Mouse (Mus musculus) MEL (cell line): ENCODE data around the gene Prnd. TPM values are rescaled to one million over a fixed set of nuclear protein-coding genes. Genes with fewer than 3 reads are reported as not detected.

Source experiments
- DNase-seq: peaks from one replicate; pipeline ENCODE4 v3.0.0; 2011; ENCODE audit warnings: low read depth, low spot score
- H3K27ac ChIP-seq: 2 replicates; pipeline ENCODE4 v1.5.1; 2012; ENCODE audit warnings: low read depth, mild to moderate bottlenecking, control low read depth, low read length, moderate library complexity; ENCODE audit not compliant: control insufficient read depth
- H3K27me3 ChIP-seq, 2 experiments: fragments of 150-350 bp in 1 of 2; sonication (generic) in 1 of 2; 2 replicates each; pipeline ENCODE4 v1.6.1; 2012; ENCODE audit warnings: low read length in 2 of 2, mild to moderate bottlenecking in 2 of 2, improper control_type of control experiment in 1 of 2, moderate library complexity in 1 of 2; ENCODE audit not compliant: insufficient read depth in 2 of 2, control insufficient read depth in 1 of 2
- H3K36me3 ChIP-seq, 2 experiments: 2 replicates each; pipeline ENCODE4 v1.6.1; 2012 to 2014; ENCODE audit warnings: low read length in 2 of 2, improper control_type of control experiment in 1 of 2, inconsistent platforms in 1 of 2, mild to moderate bottlenecking in 1 of 2; ENCODE audit not compliant: insufficient read depth in 2 of 2, control insufficient read depth in 1 of 2
- H3K4me1 ChIP-seq, 2 experiments: fragments of 150-350 bp in 1 of 2; sonication (generic) in 1 of 2; 2 replicates each; pipeline ENCODE4 v1.6.1; 2012; ENCODE audit warnings: low read length in 2 of 2, improper control_type of control experiment in 1 of 2, mild to moderate bottlenecking in 1 of 2; ENCODE audit not compliant: insufficient read depth in 2 of 2, control insufficient read depth in 1 of 2
- H3K4me3 ChIP-seq, 2 experiments: fragments of 150-350 bp in 1 of 2; sonication (generic) in 1 of 2; 2 replicates each; pipeline ENCODE4 v1.5.1; 2012; ENCODE audit warnings: low read depth in 2 of 2, low read length in 2 of 2, mild to moderate bottlenecking in 2 of 2, moderate library complexity in 2 of 2, control low read depth in 1 of 2, improper control_type of control experiment in 1 of 2; ENCODE audit not compliant: control insufficient read depth in 1 of 2, insufficient read depth in 1 of 2
- H3K79me2 ChIP-seq: 2 replicates; pipeline ENCODE4 v1.6.1; 2012; ENCODE audit warnings: mild to moderate bottlenecking, low read length, moderate library complexity; ENCODE audit not compliant: control insufficient read depth, poor library complexity, insufficient read depth
- H3K9ac ChIP-seq: 2 replicates; pipeline ENCODE4 v1.6.1; 2012; ENCODE audit warnings: low read depth, mild to moderate bottlenecking, control low read depth, low read length, moderate library complexity; ENCODE audit not compliant: control insufficient read depth, poor library complexity, severe bottlenecking
- H3K9me3 ChIP-seq: fragments of 150-350 bp; sonication (generic); replicated peaks from 2 replicates; pipeline ENCODE4 v1.6.1; 2012; ENCODE audit warnings: mild to moderate bottlenecking, low read length, improper control_type of control experiment, moderate library complexity; ENCODE audit not compliant: insufficient read depth
- CHD1 ChIP-seq: IDR thresholded peaks from 2 replicates; pipeline ENCODE4 v1.6.1; 2012; ENCODE audit warnings: low read depth, mild to moderate bottlenecking, inconsistent platforms, low read length, improper control_type of control experiment
- CHD2 ChIP-seq: IDR thresholded peaks from 2 replicates; pipeline ENCODE4 v1.6.1; 2011; ENCODE audit warnings: low read length, improper control_type of control experiment
- CTCF ChIP-seq, 3 experiments: IDR thresholded peaks in 2 of 3; conservative IDR thresholded peaks in 1 of 3; 2 replicates each; pipeline ENCODE4 v1.5.1; 2011 to 2012; ENCODE audit warnings: low read length in 3 of 3, low read depth in 2 of 3, mild to moderate bottlenecking in 2 of 3, improper control_type of control experiment in 1 of 3, inconsistent platforms in 1 of 3, mixed read lengths in 1 of 3, moderate library complexity in 1 of 3; ENCODE audit not compliant: control insufficient read depth in 1 of 3, insufficient read depth in 1 of 3, poor library complexity in 1 of 3, severe bottlenecking in 1 of 3
- ELF1 ChIP-seq: IDR thresholded peaks from 2 replicates; pipeline ENCODE4 v1.6.1; 2014; ENCODE audit warnings: low read depth, mild to moderate bottlenecking, inconsistent platforms, low read length, improper control_type of control experiment, moderate library complexity
- EP300 ChIP-seq, 2 experiments: IDR thresholded peaks; 2 replicates each; pipeline ENCODE4 v1.6.1; 2011; ENCODE audit warnings: improper control_type of control experiment in 2 of 2, low read length in 2 of 2, low read depth in 1 of 2, mild to moderate bottlenecking in 1 of 2
- ETS1 ChIP-seq: IDR thresholded peaks from 2 replicates; pipeline ENCODE4 v1.6.1; 2012; ENCODE audit warnings: low read depth, mild to moderate bottlenecking, inconsistent platforms, low read length, improper control_type of control experiment, moderate library complexity
- GABPA ChIP-seq: IDR thresholded peaks from 2 replicates; pipeline ENCODE4 v1.6.1; 2012; ENCODE audit warnings: low read depth, mild to moderate bottlenecking, inconsistent platforms, low read length, improper control_type of control experiment, moderate library complexity
- GATA1 ChIP-seq: IDR thresholded peaks from 2 replicates; pipeline ENCODE4 v1.6.1; 2011; ENCODE audit warnings: low read depth, low read length, improper control_type of control experiment
- MAX ChIP-seq: IDR thresholded peaks from 2 replicates; pipeline ENCODE4 v1.6.1; 2011; ENCODE audit warnings: low read length, improper control_type of control experiment
- MAZ ChIP-seq: IDR thresholded peaks from 2 replicates; pipeline ENCODE4 v1.6.1; 2012; ENCODE audit warnings: low read depth, mild to moderate bottlenecking, inconsistent platforms, low read length, improper control_type of control experiment
- MXI1 ChIP-seq: IDR thresholded peaks from 2 replicates; pipeline ENCODE4 v1.6.1; 2011; ENCODE audit warnings: mild to moderate bottlenecking, low read depth, low read length, improper control_type of control experiment
- MYB ChIP-seq: IDR thresholded peaks from 2 replicates; pipeline ENCODE4 v1.6.1; 2011; ENCODE audit warnings: mild to moderate bottlenecking, low read depth, low read length, improper control_type of control experiment
- MYC ChIP-seq: IDR thresholded peaks from 2 replicates; pipeline ENCODE4 v1.6.1; 2011; ENCODE audit warnings: low read depth, mild to moderate bottlenecking, low read length, improper control_type of control experiment, moderate library complexity
- NRF1 ChIP-seq: IDR thresholded peaks from 2 replicates; pipeline ENCODE4 v1.6.1; 2014; ENCODE audit warnings: low read depth, mild to moderate bottlenecking, inconsistent platforms, low read length, improper control_type of control experiment, moderate library complexity; ENCODE audit not compliant: poor library complexity, insufficient read depth, severe bottlenecking
- POLR2A ChIP-seq, 2 experiments: IDR thresholded peaks; 2 replicates each; pipeline ENCODE4 v1.6.1; 2011 to 2012; ENCODE audit warnings: low read length in 2 of 2, mild to moderate bottlenecking in 2 of 2, control low read depth in 1 of 2, improper control_type of control experiment in 1 of 2, low read depth in 1 of 2, moderate library complexity in 1 of 2; ENCODE audit not compliant: control insufficient read depth in 1 of 2, insufficient read depth in 1 of 2, poor library complexity in 1 of 2
- POLR2AphosphoS5 ChIP-seq: IDR thresholded peaks from 2 replicates; pipeline ENCODE4 v1.6.1; 2012; ENCODE audit warnings: low read depth, borderline replicate concordance, mild to moderate bottlenecking, inconsistent platforms, low read length, moderate library complexity, mixed read lengths
- RAD21 ChIP-seq: IDR thresholded peaks from 2 replicates; pipeline ENCODE4 v1.6.1; 2011; ENCODE audit warnings: mild to moderate bottlenecking, low read depth, low read length, improper control_type of control experiment
- RCOR1 ChIP-seq: IDR thresholded peaks from 2 replicates; pipeline ENCODE4 v1.6.1; 2012; ENCODE audit warnings: low read depth, mild to moderate bottlenecking, inconsistent platforms, low read length, improper control_type of control experiment
- SIN3A ChIP-seq: IDR thresholded peaks from 2 replicates; pipeline ENCODE4 v1.6.1; 2012; ENCODE audit warnings: low read length, improper control_type of control experiment, inconsistent platforms
- SMC3 ChIP-seq: IDR thresholded peaks from 2 replicates; pipeline ENCODE4 v1.6.1; 2011; ENCODE audit warnings: low read depth, low read length, improper control_type of control experiment
- TAL1 ChIP-seq: IDR thresholded peaks from 2 replicates; pipeline ENCODE4 v1.6.1; 2012; ENCODE audit warnings: mild to moderate bottlenecking, inconsistent platforms, low read length, moderate library complexity, mixed read lengths
- TCF12 ChIP-seq: IDR thresholded peaks from 2 replicates; pipeline ENCODE4 v1.6.1; 2014; ENCODE audit warnings: low read depth, mild to moderate bottlenecking, inconsistent platforms, low read length, improper control_type of control experiment, moderate library complexity
- UBTF ChIP-seq: IDR thresholded peaks from 2 replicates; pipeline ENCODE4 v1.6.1; 2012; ENCODE audit warnings: low read depth, mild to moderate bottlenecking, inconsistent platforms, low read length, improper control_type of control experiment, moderate library complexity, borderline replicate concordance; ENCODE audit not compliant: insufficient read depth
- USF1 ChIP-seq: IDR thresholded peaks from 2 replicates; pipeline ENCODE4 v1.6.1; 2014; ENCODE audit warnings: low read depth, mild to moderate bottlenecking, inconsistent platforms, low read length, improper control_type of control experiment, moderate library complexity
- USF2 ChIP-seq, 2 experiments: IDR thresholded peaks; 2 replicates each; pipeline ENCODE4 v1.6.1; 2011 to 2012; ENCODE audit warnings: improper control_type of control experiment in 2 of 2, low read length in 2 of 2, borderline replicate concordance in 1 of 2, inconsistent platforms in 1 of 2, low read depth in 1 of 2, mild to moderate bottlenecking in 1 of 2; ENCODE audit not compliant: insufficient read depth in 1 of 2
- ZC3H11A ChIP-seq: IDR thresholded peaks from 2 replicates; pipeline ENCODE4 v1.6.1; 2012; ENCODE audit warnings: low read depth, mild to moderate bottlenecking, inconsistent platforms, low read length, improper control_type of control experiment
- ZKSCAN1 ChIP-seq: IDR thresholded peaks from 2 replicates; pipeline ENCODE4 v1.6.1; 2012; ENCODE audit warnings: low read depth, mild to moderate bottlenecking, inconsistent platforms, low read length, improper control_type of control experiment, moderate library complexity
- ZMIZ1 ChIP-seq: IDR thresholded peaks from 2 replicates; pipeline ENCODE4 v1.6.1; 2012; ENCODE audit warnings: low read depth, mild to moderate bottlenecking, inconsistent platforms, low read length, improper control_type of control experiment, moderate library complexity
- ZNF384 ChIP-seq: IDR thresholded peaks from 2 replicates; pipeline ENCODE4 v1.6.1; 2012; ENCODE audit warnings: low read depth, mild to moderate bottlenecking, inconsistent platforms, low read length, improper control_type of control experiment
- polyA plus RNA-seq, 2 experiments: library from polyadenylated mRNA; stranded (reverse) in 1 of 2; unstranded in 1 of 2; fragments of >175 nt in 1 of 2; fragments of >200 nt in 1 of 2; gene quantifications; 2 replicates each; pipeline versions ENCODE4 v1.2.1 to v1.2.4; 2012; ENCODE audit warnings: low replicate concordance in 2 of 2, low read depth in 1 of 2; ENCODE audit not compliant: insufficient read length in 2 of 2, insufficient read depth in 1 of 2, missing spikeins in 1 of 2
- total RNA-seq: library from RNA; depleted of rRNA; stranded (reverse); fragments of 300-350 nt; gene quantifications from 2 replicates; pipeline ENCODE4 v1.2.3, GENCODE M21; 2012

Gene Prnd
- total and polyA plus RNA-seq, 3 experiments: 0.06 TPM; not detected in 2

- TF ChIP-seq SIN3A (no peak), USF1 (no peak), SMC3 (no peak), ZKSCAN1 (no peak), ETS1 (no peak), POLR2AphosphoS5 (no peak), CHD1 (no peak), CTCF (IDR thresholded peaks at IDR 0.05 in 2 of 3, conservative IDR thresholded peaks at IDR 0.05 in 1 of 3; ENCODE audit: control insufficient read depth in 1 of 3, insufficient read depth in 1 of 3, low read depth in 2 of 3, low read length in 3 of 3, poor library complexity in 1 of 3, severe bottlenecking in 1 of 3) (no peak), ZMIZ1 (no peak), MYB (no peak), GATA1 (no peak), TAL1 (no peak), TCF12 (no peak), RAD21 (no peak), MAX (no peak), NRF1 (no peak)
- TF ChIP-seq, all 39 proteins: peak for 0
- no peaks in the 10 kb centered on the region for H3K27me3 ChIP-seq
- H3K4me1 ChIP-seq: no peaks in the 10 kb centered on the region
- H3K9me3 ChIP-seq: no peaks in the 10 kb centered on the region
- H3K27ac ChIP-seq: no peak overlapping the region
- no peaks in the 10 kb centered on the region for H3K36me3 ChIP-seq
- DNase-seq: no peak
- H3K4me3 ChIP-seq: no peak overlapping the region
- H3K9ac ChIP-seq: no peak overlapping the region
- no peaks in the 10 kb centered on the region for H3K79me2 ChIP-seq
Measured at GRCm38 (mm10) chr2:131996369-131996768, 45.7 kb downstream of the Prnd start.

GRCm38 (mm10) chr2:131997356-131997755 is 46.7 kb downstream of the Prnd start:
- Histone ChIP-seq H3K27ac (no peak overlapping the region), H3K27me3 (no peaks in the 10 kb centered on the region), H3K79me2 (no peaks in the 10 kb centered on the region), H3K36me3 (no peaks in the 10 kb centered on the region), H3K4me1 (no peaks in the 10 kb centered on the region), H3K9me3 (no peaks in the 10 kb centered on the region), H3K4me3 (no peak overlapping the region), H3K9ac (no peak overlapping the region)
- no peak for TF ChIP-seq USF2 (IDR thresholded peaks at IDR 0.05; ENCODE audit: borderline replicate concordance in 1 of 2, insufficient read depth in 1 of 2, low read depth in 1 of 2, low read length in 2 of 2)
- no peak for TF ChIP-seq POLR2A (IDR thresholded peaks at IDR 0.05; ENCODE audit: control insufficient read depth in 1 of 2, insufficient read depth in 1 of 2, low read depth in 1 of 2, low read length in 2 of 2, poor library complexity in 1 of 2)
- TF ChIP-seq TCF12: no peak
- TF ChIP-seq ZC3H11A: no peak
- TF ChIP-seq UBTF: no peak
- TF ChIP-seq ETS1: no peak
- TF ChIP-seq USF1: no peak
- TF ChIP-seq ZNF384: no peak
- TF ChIP-seq GABPA: no peak
- no peak for TF ChIP-seq EP300 (IDR thresholded peaks at IDR 0.05; ENCODE audit: low read depth in 1 of 2, low read length in 2 of 2)
- TF ChIP-seq RCOR1: no peak
- TF ChIP-seq CTCF (IDR thresholded peaks at IDR 0.05 in 2 of 3, conservative IDR thresholded peaks at IDR 0.05 in 1 of 3; ENCODE audit: control insufficient read depth in 1 of 3, insufficient read depth in 1 of 3, low read depth in 2 of 3, low read length in 3 of 3, poor library complexity in 1 of 3, severe bottlenecking in 1 of 3): no peak
- TF ChIP-seq MAZ: no peak
- TF ChIP-seq RAD21: no peak
- TF ChIP-seq CHD2: no peak
- no peak for TF ChIP-seq MXI1
- no peak for TF ChIP-seq SIN3A
- TF ChIP-seq ELF1: no peak
- no peak for TF ChIP-seq MYC
- no peak for DNase-seq
